Mouse (Mus musculus) stomach, postnatal 0 days (tissue): ENCODE data around the gene Mapk8ip1. TPM values are rescaled to one million over a fixed set of nuclear protein-coding genes. Genes with fewer than 3 reads are reported as not detected.
"Not testable (repeated sequence)": the region's sequence is repeated elsewhere in the genome, so short reads cannot be mapped to it uniquely, and the experiment has no call there.

ENCODE experiments used
- ATAC-seq: fragments of 200-750 bp; cut with Nextera tagmentation; 2 replicates; pipeline ENCODE4 v1.8.0; 2017; ENCODE audit not compliant: low FRiP score, low TSS enrichment
- DNase-seq: peaks from one replicate; pipeline ENCODE4 v3.0.0-alpha.2; 2016; ENCODE audit warnings: low spot score
- H3K27ac ChIP-seq: fragments of 300-500 bp; sonication (generic); replicated peaks from 2 replicates; pipeline ENCODE4 v1.5.1; 2014; ENCODE audit warnings: mild to moderate bottlenecking, control low read depth
- H3K27me3 ChIP-seq: fragments of 300-500 bp; sonication (generic); 2 replicates; pipeline ENCODE4 v1.6.1; 2014; ENCODE audit warnings: low read length; ENCODE audit not compliant: control insufficient read depth, insufficient read depth
- H3K36me3 ChIP-seq: fragments of 300-500 bp; sonication (generic); 2 replicates; pipeline ENCODE4 v1.6.1; 2014; ENCODE audit warnings: low read length, mixed read lengths; ENCODE audit not compliant: control insufficient read depth, insufficient read depth
- H3K4me1 ChIP-seq: fragments of 300-500 bp; sonication (generic); replicated peaks from 2 replicates; pipeline ENCODE4 v1.6.1; 2014; ENCODE audit warnings: antibody characterized with exemption; ENCODE audit not compliant: control insufficient read depth, insufficient read depth
- H3K4me2 ChIP-seq: fragments of 300-500 bp; sonication (generic); replicated peaks from 2 replicates; pipeline ENCODE4 v1.6.1; 2014; ENCODE audit warnings: low read depth, mild to moderate bottlenecking, control low read depth, moderate library complexity
- H3K4me3 ChIP-seq: fragments of 300-500 bp; sonication (generic); 2 replicates; pipeline ENCODE4 v1.5.1; 2014; ENCODE audit warnings: low read depth, low read length, control low read depth
- H3K9ac ChIP-seq: fragments of 300-500 bp; sonication (generic); 2 replicates; pipeline ENCODE4 v1.6.1; 2014; ENCODE audit warnings: mild to moderate bottlenecking, low read length, control low read depth, mixed read lengths
- H3K9me3 ChIP-seq: fragments of 300-500 bp; sonication (generic); 2 replicates; pipeline ENCODE4 v1.6.1; 2016; ENCODE audit warnings: low read length; ENCODE audit not compliant: control insufficient read depth
- CTCF ChIP-seq: IDR thresholded peaks from 2 replicates; pipeline ENCODE4 v1.5.1; 2016; ENCODE audit warnings: antibody characterized with exemption, low read depth, mild to moderate bottlenecking, moderate library complexity
- EP300 ChIP-seq: optimal IDR thresholded peaks from 2 replicates; pipeline ENCODE3; 2016; ENCODE audit warnings: antibody characterized with exemption
- WGBS: fragments of 180-500 bp; shearing (Covaris S2); extraction: QIAGEN DNeasy Blood & Tissue Kit; methylation state at CpG from one replicate; pipeline ENCODE4 v1.1.7; 2014; 5-methylcytosine and 5-hydroxymethylcytosine counted together
- polyA plus RNA-seq: library from polyadenylated mRNA; unstranded; fragments of >200 nt; fragmentation: Nextera tagmentation; extraction: Ambion mirVana; gene quantifications from 2 replicates; pipeline ENCODE4 v1.2.1, GENCODE M21; 2015

Mapk8ip1 gene
- polyA plus RNA-seq, 1 experiment from 2014 or later = 10.3 TPM

DNA sequence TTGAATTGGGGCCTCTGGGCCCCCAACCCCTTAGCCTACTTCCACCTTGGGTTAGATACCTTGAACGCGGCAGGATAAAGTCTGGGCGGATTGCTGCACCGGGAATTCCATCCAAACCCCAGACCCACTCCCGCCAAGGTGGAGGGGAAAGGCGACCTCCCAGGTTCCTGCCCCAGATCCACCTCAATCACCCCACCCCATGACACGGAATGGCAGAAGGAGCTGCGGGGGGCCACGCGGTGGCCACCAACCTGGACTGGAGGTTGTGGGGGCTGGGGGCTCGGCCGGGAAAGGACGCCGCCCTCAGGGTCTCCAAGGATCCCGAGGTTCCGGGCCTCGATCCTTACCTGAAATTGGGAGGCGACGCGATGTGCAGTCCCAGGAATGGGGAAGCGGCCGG is 381 bp downstream of the Mapk8ip1 start:
- Histone ChIP-seq H3K9ac (peak overlapping the region; percentile 58), H3K4me2 (peak overlapping the region; percentile 82), H3K4me3 (peak overlapping the region; percentile 50), H3K9me3 (no peaks in the 10 kb centered on the region), H3K27ac (no peak overlapping the region), H3K36me3 (peaks cover 9% of the 10 kb centered on the region; the same call in 1 of the 2 replicates), H3K4me1 (no peaks in the 10 kb centered on the region; the same call in 1 of the 2 replicates), H3K27me3 (no peaks in the 10 kb centered on the region)
- WGBS = 9% methylated on average over 15 of the region's 22 CpGs
- ATAC-seq (no peak), DNase-seq (no peak)
- no peak for TF ChIP-seq EP300
- TF ChIP-seq CTCF = no peak

DNA sequence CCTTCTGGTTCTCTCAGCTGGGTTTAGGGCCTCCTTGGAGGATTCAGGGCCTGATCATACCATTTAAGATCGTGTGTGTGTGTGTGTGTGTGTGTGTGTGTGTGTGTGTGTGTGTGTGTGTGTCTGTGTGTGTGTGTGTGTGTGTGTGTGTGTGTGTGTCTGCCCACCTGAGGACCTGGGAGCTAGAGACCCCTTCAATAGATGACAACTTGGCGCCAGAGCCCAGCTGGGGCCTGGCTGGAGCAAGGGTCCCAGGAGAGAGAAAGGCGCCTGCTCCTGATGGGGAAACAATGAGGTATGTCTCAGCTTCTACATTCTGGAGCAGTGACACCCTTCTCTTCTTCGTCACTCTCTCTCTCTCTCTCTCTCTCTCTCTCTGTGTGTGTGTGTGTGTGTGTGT is 1.2 kb downstream of the Mapk8ip1 start:
- H3K27me3 ChIP-seq, ATAC-seq, H3K9ac ChIP-seq, H3K36me3 ChIP-seq, H3K4me2 ChIP-seq, H3K9me3 ChIP-seq, H3K4me1 ChIP-seq, DNase-seq, H3K4me3 ChIP-seq, H3K27ac ChIP-seq: not testable (repeated sequence)
- WGBS = 84% methylated on average over 3 of the region's 4 CpGs

DNA sequence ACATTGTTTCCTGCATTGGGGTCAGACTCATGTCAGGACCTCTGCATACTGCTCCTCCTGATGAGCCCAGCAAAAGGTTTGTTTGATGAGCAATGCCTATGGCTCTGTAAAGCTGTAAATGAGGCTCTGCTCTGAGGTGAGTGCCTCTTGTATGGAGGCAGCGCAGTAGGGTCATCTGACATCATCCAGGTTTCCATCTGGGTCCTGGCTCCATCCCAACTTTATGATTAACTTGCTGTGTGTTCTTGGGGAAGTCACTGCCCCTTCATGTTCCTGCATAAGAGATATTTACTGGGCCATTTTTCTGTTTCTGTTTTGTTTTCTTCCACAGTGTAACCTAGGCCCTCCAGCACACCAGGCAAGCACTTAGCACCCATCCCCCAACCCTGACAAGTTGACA is 3.6 kb downstream of the Mapk8ip1 start:
- H3K9me3 ChIP-seq = no peaks in the 10 kb centered on the region
- ATAC-seq (no peak), DNase-seq (no peak)
- TF ChIP-seq EP300 (no peak), CTCF (no peak)
- no peaks in the 10 kb centered on the region for H3K27me3 ChIP-seq
- H3K4me2 ChIP-seq = no peak overlapping the region
- H3K4me1 ChIP-seq = no peaks in the 10 kb centered on the region; the same call in 1 of the 2 replicates
- H3K9ac ChIP-seq = no peak overlapping the region
- no peaks in the 10 kb centered on the region for H3K36me3 ChIP-seq
- 67% methylated on average over 1 of the region's 1 CpGs for WGBS
- no peak overlapping the region for H3K27ac ChIP-seq
- no peak overlapping the region for H3K4me3 ChIP-seq

DNA sequence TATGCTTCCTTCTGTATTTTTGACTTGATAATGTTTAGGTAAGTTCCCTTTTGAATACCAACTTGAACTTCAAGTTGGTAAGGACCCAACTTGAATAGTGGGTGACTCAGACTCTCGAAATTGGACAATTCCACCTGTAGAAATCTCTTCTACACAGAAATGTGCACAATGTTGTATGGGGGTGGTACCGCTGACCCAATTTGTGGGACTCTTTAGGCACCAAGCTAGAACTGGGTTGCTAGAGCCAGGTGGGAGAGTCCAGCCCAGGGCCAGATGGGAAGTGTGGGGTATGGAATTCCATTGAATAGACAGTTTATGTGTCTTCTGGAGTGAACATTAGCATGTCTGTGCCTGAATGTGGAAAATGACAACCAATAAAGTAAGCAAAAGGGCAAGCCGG is 5.5 kb downstream of the Mapk8ip1 start:
- H3K4me1 ChIP-seq = no peaks in the 10 kb centered on the region
- H3K4me3 ChIP-seq = no peak overlapping the region
- TF ChIP-seq EP300 (no peak), CTCF (no peak)
- ATAC-seq (no peak), DNase-seq (no peak)
- no peak overlapping the region for H3K27ac ChIP-seq
- no peaks in the 10 kb centered on the region for H3K36me3 ChIP-seq
- 70% methylated on average over 3 of the region's 3 CpGs for WGBS
- H3K4me2 ChIP-seq = no peak overlapping the region
- no peaks in the 10 kb centered on the region for H3K9me3 ChIP-seq
- no peak overlapping the region for H3K9ac ChIP-seq
- H3K27me3 ChIP-seq = no peaks in the 10 kb centered on the region

DNA sequence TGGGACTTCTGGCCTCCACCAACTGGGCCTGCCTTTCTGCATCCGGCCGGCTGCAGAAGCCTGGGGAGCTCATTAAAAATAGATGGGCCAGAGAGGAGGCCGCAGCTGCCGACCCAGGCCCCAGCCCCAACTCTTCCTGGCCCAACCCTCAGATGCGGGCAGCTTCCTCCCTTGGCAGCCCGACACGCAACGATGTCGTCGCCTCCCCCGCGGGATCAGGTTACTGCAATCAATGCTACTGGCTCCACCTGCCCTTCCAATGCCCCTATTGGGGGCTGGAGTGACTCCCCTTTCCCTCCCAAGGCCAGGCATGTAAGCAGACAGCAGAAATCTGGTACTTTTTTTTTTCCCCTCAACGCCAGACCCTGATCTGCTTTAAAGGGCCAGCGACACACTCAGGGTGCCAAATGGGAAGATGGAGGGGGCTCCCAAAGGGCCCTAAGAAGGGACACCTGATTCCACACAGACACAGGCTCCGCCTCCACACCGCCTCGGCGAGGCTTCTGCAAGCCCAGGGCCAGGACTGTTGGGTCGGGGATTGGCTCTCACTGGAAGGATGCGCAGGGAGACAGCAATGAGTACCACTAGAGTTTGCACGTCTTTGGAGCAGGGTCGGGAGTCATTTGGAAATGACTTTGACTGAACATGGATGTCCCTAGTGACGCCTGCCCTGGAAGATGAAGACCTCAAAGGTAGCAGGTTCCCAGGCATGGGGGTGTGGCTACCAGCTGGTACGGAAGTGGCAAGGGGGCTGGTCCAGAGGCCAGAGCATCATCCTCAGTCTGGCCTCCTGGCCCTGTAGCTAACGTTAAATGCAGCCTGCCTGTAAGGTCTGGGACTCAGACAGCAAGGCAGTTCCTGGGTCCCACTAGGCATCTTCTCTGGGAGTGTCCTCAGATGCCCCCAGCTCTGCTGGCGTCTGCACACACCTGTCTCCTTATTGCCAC is 8.5 kb downstream of the Mapk8ip1 start:
- Histone ChIP-seq H3K27me3 (no peaks in the 10 kb centered on the region), H3K9ac (peak overlapping the region; percentile 63), H3K36me3 (no peaks in the 10 kb centered on the region), H3K4me3 (peak overlapping the region; percentile 32), H3K9me3 (no peaks in the 10 kb centered on the region), H3K4me1 (0 out of 2 replicates have a peak, but pooled peaks cover 3% of the 10 kb centered on the region), H3K4me2 (peak overlapping the region; percentile 53), H3K27ac (peak overlapping the region; percentile 40; the same call in 1 of the 2 replicates)
- WGBS = 10% methylated on average over 26 of the region's 26 CpGs
- no peak for ATAC-seq
- TF ChIP-seq EP300 = no peak
- DNase-seq = peak; percentile 46

DNA sequence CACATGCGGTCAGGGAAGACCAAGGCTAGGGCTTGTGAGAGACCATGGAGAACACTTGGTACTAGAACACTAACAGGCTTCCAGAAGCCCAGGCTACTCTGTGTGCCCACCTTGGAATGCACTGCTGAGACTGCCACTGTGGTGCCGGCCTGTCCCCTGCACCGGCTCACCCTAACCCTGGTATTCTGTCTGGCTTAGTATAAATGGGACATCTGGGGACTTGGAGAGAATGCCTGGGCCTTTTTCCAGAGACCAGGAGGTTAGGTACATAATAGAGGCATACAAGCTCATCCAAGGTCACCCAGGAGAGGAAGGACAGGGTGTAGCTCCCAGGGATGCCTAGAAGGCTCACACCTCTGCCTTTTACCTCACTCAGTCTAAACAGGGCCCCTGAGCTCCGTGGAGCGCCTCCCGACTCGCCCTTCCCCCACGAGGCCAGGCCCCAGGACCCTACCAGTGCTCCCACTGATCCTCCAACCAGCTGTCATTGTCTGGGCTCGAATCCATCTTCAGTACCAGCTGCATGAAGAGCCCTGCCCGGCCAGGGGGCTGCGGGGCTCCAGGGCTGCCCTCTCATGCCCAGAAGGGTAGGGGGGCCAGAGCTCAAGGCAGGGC is 9.3 kb downstream of the Mapk8ip1 start:
- Histone ChIP-seq H3K27ac (peak overlapping the region; percentile 40; the same call in 1 of the 2 replicates), H3K4me3 (peak overlapping the region; percentile 32), H3K27me3 (no peaks in the 10 kb centered on the region), H3K36me3 (no peaks in the 10 kb centered on the region), H3K4me1 (0 out of 2 replicates have a peak, but pooled peaks cover 3% of the 10 kb centered on the region), H3K4me2 (peak overlapping the region; percentile 53), H3K9me3 (no peaks in the 10 kb centered on the region), H3K9ac (peak overlapping the region; percentile 63)
- ATAC-seq (no peak), DNase-seq (no peak)
- TF ChIP-seq CTCF = no peak
- TF ChIP-seq EP300 = no peak
- WGBS = 28% methylated on average over 11 of the region's 11 CpGs
